Mouse (Mus musculus) embryonic facial prominence, embryonic 11.5 days (tissue): Measurements from ENCODE around the gene 1110025L11Rik. TPM values are rescaled to one million over a fixed set of nuclear protein-coding genes. Genes with fewer than 3 reads are reported as not detected.

Experiments used
- polyA plus RNA-seq: library from polyadenylated mRNA; unstranded; fragments of >200 nt; fragmentation: Nextera tagmentation; extraction: Ambion mirVana; gene quantifications from 2 replicates; pipeline ENCODE4 v1.2.1, GENCODE M21; 2014

The 1110025L11Rik gene
- polyA plus RNA-seq, 1 experiment from 2014 or later, result not detected

Other genes starting within 250 kb of the 1110025L11Rik start
- not detected in 2 replicates for gene Krtap15, start 243.8 kb downstream of the 1110025L11Rik start, polyA plus RNA-seq
- gene Krtap14, start 237.9 kb downstream of the 1110025L11Rik start, polyA plus RNA-seq, result not detected in 2 replicates
- gene Krtap19-1, start 194.6 kb downstream of the 1110025L11Rik start, polyA plus RNA-seq, result not detected in 2 replicates
- not detected in 2 replicates for gene Krtap19-2, start 189.7 kb downstream of the 1110025L11Rik start, polyA plus RNA-seq
- gene Krtap19-3, start 186.0 kb downstream of the 1110025L11Rik start, polyA plus RNA-seq, result not detected in 2 replicates
- gene Krtap19-4, start 178.9 kb downstream of the 1110025L11Rik start, polyA plus RNA-seq, result not detected in 2 replicates
- gene Krtap19-5, start 167.5 kb downstream of the 1110025L11Rik start, polyA plus RNA-seq, result not detected in 2 replicates
- gene Krtap19-9b, start 131.7 kb downstream of the 1110025L11Rik start, polyA plus RNA-seq, result not detected in 2 replicates
- gene Krtap16-3, start 101.1 kb downstream of the 1110025L11Rik start, polyA plus RNA-seq, result not detected in 2 replicates
- not detected in 2 replicates for gene Krtap22-2, start 53.2 kb downstream of the 1110025L11Rik start, polyA plus RNA-seq
- not detected in 2 replicates for gene Gm10229, start 48.7 kb downstream of the 1110025L11Rik start, polyA plus RNA-seq
- not detected in 2 replicates for gene Krtap6-1, start 32.3 kb downstream of the 1110025L11Rik start, polyA plus RNA-seq
- not detected in 2 replicates for gene Gm10228, start 22.5 kb downstream of the 1110025L11Rik start, polyA plus RNA-seq
- not detected in 2 replicates for gene Krtap6-5, start 16.1 kb downstream of the 1110025L11Rik start, polyA plus RNA-seq
- not detected in 2 replicates for gene Krtap6-3, start 20.0 kb upstream of the 1110025L11Rik start, polyA plus RNA-seq
- not detected in 2 replicates for gene Gm6358, start 76.8 kb upstream of the 1110025L11Rik start, polyA plus RNA-seq
- not detected in 2 replicates for gene Gm10061, start 87.1 kb upstream of the 1110025L11Rik start, polyA plus RNA-seq
- not detected in 2 replicates for gene Gm9789, start 94.0 kb upstream of the 1110025L11Rik start, polyA plus RNA-seq
- gene Gm7735, start 105.5 kb upstream of the 1110025L11Rik start, polyA plus RNA-seq, result not detected in 2 replicates
- not detected in 2 replicates for gene 1110057P08Rik, start 110.7 kb upstream of the 1110025L11Rik start, polyA plus RNA-seq
- not detected in 2 replicates for gene Krtap20-2, start 141.9 kb upstream of the 1110025L11Rik start, polyA plus RNA-seq